Comparison of ENCODE assay signal across 13 mouse cellular contexts in the genomic region with DNA sequence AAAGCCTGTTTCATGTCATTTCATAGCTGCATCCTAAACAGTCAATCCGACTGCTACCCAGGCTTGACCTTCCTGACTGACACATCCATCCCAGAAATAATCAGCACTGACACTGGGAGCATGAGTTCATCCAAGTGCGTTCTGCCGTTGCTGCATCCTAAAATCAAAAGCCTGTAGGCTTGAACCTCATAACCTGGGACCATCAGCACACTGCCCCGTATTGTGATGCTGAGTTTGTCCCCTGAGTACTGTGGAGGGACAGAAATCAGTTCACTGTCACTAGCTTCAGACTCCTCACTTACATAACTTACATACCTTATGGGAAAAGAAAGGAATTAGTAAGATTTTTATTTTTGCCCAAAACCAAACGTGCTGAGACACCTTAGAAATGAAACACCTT.
"Had no signal": no experiment of that assay in that cellular context is flagged by ENCODE, and none has a peak within 500 bp of the region (broad histone marks: within the 10 kb centered on the region; RNA-seq: fewer than 3 reads in every experiment).

No protein-coding gene starts in this region.

- H3K36me3 ChIP-seq: limb, embryonic 10.5 days; liver, embryonic 12.5 days; lung, embryonic 15.5 days; midbrain, embryonic 12.5 days had no signal

- H3K27me3 ChIP-seq: liver, embryonic 12.5 days had no signal

- H3K4me1 ChIP-seq: liver, embryonic 12.5 days had no signal

- H3K4me3 ChIP-seq: left cerebral cortex, adult 2 months; limb, embryonic 10.5 days; liver, embryonic 12.5 days; lung, embryonic 15.5 days; megakaryocyte, embryonic 14.5 days; midbrain, embryonic 12.5 days had no signal

- H3K9ac ChIP-seq: liver, embryonic 12.5 days; lung, embryonic 15.5 days; midbrain, embryonic 12.5 days had no signal

- ATAC-seq: liver, embryonic 12.5 days had no signal

- DNase-seq: kidney, adult 8-10 months; kidney, postnatal 25 days; lung, postnatal 14 days; right cerebral cortex, postnatal 25 days; thymus, adult 18-20 months; thymus, postnatal 14 days had no signal

- H3K4me2 ChIP-seq: liver, embryonic 12.5 days; lung, embryonic 15.5 days; midbrain, embryonic 12.5 days had no signal

- H3K27ac ChIP-seq: left cerebral cortex, adult 2 months; limb, embryonic 10.5 days; liver, embryonic 12.5 days; lung, embryonic 15.5 days; macrophage; midbrain, embryonic 12.5 days had no signal

- H3K9me3 ChIP-seq: limb, embryonic 10.5 days; liver, embryonic 12.5 days; lung, embryonic 15.5 days; megakaryocyte, embryonic 14.5 days; midbrain, embryonic 12.5 days had no signal
